Mouse (Mus musculus): ENCODE results near the gene Ubash3b. TPM values are rescaled to one million over a fixed set of nuclear protein-coding genes. Genes with fewer than 3 reads are reported as not detected.

The Ubash3b gene
- total RNA-seq, 1 experiment = 2.8 TPM

GRCm38 (mm10) chr9:41124305-41124704, 37.2 kb downstream of the Ubash3b start:
- no peak for DNase-seq (ENCODE audit: low read depth, low spot score)
- H3K9ac ChIP-seq (ENCODE audit: insufficient read depth, low read depth, low read length, poor library complexity, severe bottlenecking) = no peak overlapping the region
- H3K27ac ChIP-seq (ENCODE audit: insufficient read depth, low read depth, low read length, poor library complexity, severe bottlenecking) = no peak overlapping the region
- H3K36me3 ChIP-seq (ENCODE audit: control insufficient read depth, insufficient read depth, low read length, poor library complexity, severe bottlenecking) = no peaks in the 10 kb centered on the region
- in situ Hi-C loops (cut with MboI; ENCODE audit: low sequenced_read_pairs in 2 of 2, unreplicated experiment in 2 of 2) = no loop called here
- H3K4me1 ChIP-seq (ENCODE audit: control insufficient read depth in 2 of 2, insufficient read depth in 2 of 2, low read length in 2 of 2, poor library complexity in 1 of 2) = no peaks in the 10 kb centered on the region
- no peaks in the 10 kb centered on the region for H3K9me3 ChIP-seq (ENCODE audit: control insufficient read depth, insufficient read depth, low read depth, low read length)
- no peak overlapping the region for H3K4me3 ChIP-seq (ENCODE audit: insufficient read depth in 1 of 2, low read depth in 1 of 2, low read length in 2 of 2, poor library complexity in 1 of 2, severe bottlenecking in 1 of 2)
- TF ChIP-seq ZC3H11A (IDR thresholded peaks at IDR 0.05; ENCODE audit: borderline replicate concordance, low read depth, low read length) (no peak), CHD2 (IDR thresholded peaks at IDR 0.05; ENCODE audit: low read depth, low read length) (no peak), MAFK (IDR thresholded peaks at IDR 0.05; ENCODE audit: insufficient read depth, low read depth, low read length) (no peak), HCFC1 (IDR thresholded peaks at IDR 0.05; ENCODE audit: borderline replicate concordance, insufficient read depth, low read length) (no peak), ZNF384 (IDR thresholded peaks at IDR 0.05; ENCODE audit: low read depth, low read length) (no peak)

- Histone ChIP-seq H3K4me1 (ENCODE audit: control insufficient read depth in 2 of 2, insufficient read depth in 2 of 2, low read length in 2 of 2, poor library complexity in 1 of 2) (no peaks in the 10 kb centered on the region), H3K36me3 (ENCODE audit: control insufficient read depth, insufficient read depth, low read length, poor library complexity, severe bottlenecking) (no peaks in the 10 kb centered on the region), H3K9ac (ENCODE audit: insufficient read depth, low read depth, low read length, poor library complexity, severe bottlenecking) (no peak overlapping the region), H3K4me3 (ENCODE audit: insufficient read depth in 1 of 2, low read depth in 1 of 2, low read length in 2 of 2, poor library complexity in 1 of 2, severe bottlenecking in 1 of 2) (no peak overlapping the region), H3K27ac (ENCODE audit: insufficient read depth, low read depth, low read length, poor library complexity, severe bottlenecking) (no peak overlapping the region), H3K9me3 (ENCODE audit: control insufficient read depth, insufficient read depth, low read depth, low read length) (no peaks in the 10 kb centered on the region)
- no peak for DNase-seq (ENCODE audit: low read depth, low spot score)
- in situ Hi-C loops (cut with MboI; ENCODE audit: low sequenced_read_pairs in 2 of 2, unreplicated experiment in 2 of 2) = no loop called here
- no peak for TF ChIP-seq HCFC1 (IDR thresholded peaks at IDR 0.05; ENCODE audit: borderline replicate concordance, insufficient read depth, low read length)
- no peak for TF ChIP-seq ZC3H11A (IDR thresholded peaks at IDR 0.05; ENCODE audit: borderline replicate concordance, low read depth, low read length)
These were observed 38.9 kb downstream of the Ubash3b start for GRCm38 (mm10) chr9:41122390-41123110.

GRCm38 (mm10) chr9:41121701-41122354, 39.7 kb downstream of the Ubash3b start:
- no peak for DNase-seq (ENCODE audit: low read depth, low spot score)
- no peaks in the 10 kb centered on the region for H3K4me1 ChIP-seq (ENCODE audit: control insufficient read depth in 2 of 2, insufficient read depth in 2 of 2, low read length in 2 of 2, poor library complexity in 1 of 2)
- no peak overlapping the region for H3K27ac ChIP-seq (ENCODE audit: insufficient read depth, low read depth, low read length, poor library complexity, severe bottlenecking)
- H3K9me3 ChIP-seq (ENCODE audit: control insufficient read depth, insufficient read depth, low read depth, low read length) = no peaks in the 10 kb centered on the region
- in situ Hi-C loops (cut with MboI; ENCODE audit: low sequenced_read_pairs in 2 of 2, unreplicated experiment in 2 of 2) = no loop called here
- no peak overlapping the region for H3K4me3 ChIP-seq (ENCODE audit: insufficient read depth in 1 of 2, low read depth in 1 of 2, low read length in 2 of 2, poor library complexity in 1 of 2, severe bottlenecking in 1 of 2)
- no peaks in the 10 kb centered on the region for H3K36me3 ChIP-seq (ENCODE audit: control insufficient read depth, insufficient read depth, low read length, poor library complexity, severe bottlenecking)
- TF ChIP-seq CHD2 (IDR thresholded peaks at IDR 0.05; ENCODE audit: low read depth, low read length) (no peak), MAFK (IDR thresholded peaks at IDR 0.05; ENCODE audit: insufficient read depth, low read depth, low read length) (no peak), HCFC1 (IDR thresholded peaks at IDR 0.05; ENCODE audit: borderline replicate concordance, insufficient read depth, low read length) (no peak), ZC3H11A (IDR thresholded peaks at IDR 0.05; ENCODE audit: borderline replicate concordance, low read depth, low read length) (no peak), ZNF384 (IDR thresholded peaks at IDR 0.05; ENCODE audit: low read depth, low read length) (no peak)
- no peak overlapping the region for H3K9ac ChIP-seq (ENCODE audit: insufficient read depth, low read depth, low read length, poor library complexity, severe bottlenecking)

- no peak overlapping the region for H3K4me3 ChIP-seq (ENCODE audit: insufficient read depth in 1 of 2, low read depth in 1 of 2, low read length in 2 of 2, poor library complexity in 1 of 2, severe bottlenecking in 1 of 2)
- TF ChIP-seq MAFK (IDR thresholded peaks at IDR 0.05; ENCODE audit: insufficient read depth, low read depth, low read length) (no peak), CHD2 (IDR thresholded peaks at IDR 0.05; ENCODE audit: low read depth, low read length) (no peak), ZC3H11A (IDR thresholded peaks at IDR 0.05; ENCODE audit: borderline replicate concordance, low read depth, low read length) (no peak), HCFC1 (IDR thresholded peaks at IDR 0.05; ENCODE audit: borderline replicate concordance, insufficient read depth, low read length) (no peak), ZNF384 (IDR thresholded peaks at IDR 0.05; ENCODE audit: low read depth, low read length) (no peak)
- no peaks in the 10 kb centered on the region for H3K4me1 ChIP-seq (ENCODE audit: control insufficient read depth in 2 of 2, insufficient read depth in 2 of 2, low read length in 2 of 2, poor library complexity in 1 of 2)
- H3K36me3 ChIP-seq (ENCODE audit: control insufficient read depth, insufficient read depth, low read length, poor library complexity, severe bottlenecking) = no peaks in the 10 kb centered on the region
- H3K9me3 ChIP-seq (ENCODE audit: control insufficient read depth, insufficient read depth, low read depth, low read length) = no peaks in the 10 kb centered on the region
- in situ Hi-C loops (cut with MboI; ENCODE audit: low sequenced_read_pairs in 2 of 2, unreplicated experiment in 2 of 2) = no loop called here
- H3K9ac ChIP-seq (ENCODE audit: insufficient read depth, low read depth, low read length, poor library complexity, severe bottlenecking) = no peak overlapping the region
- H3K27ac ChIP-seq (ENCODE audit: insufficient read depth, low read depth, low read length, poor library complexity, severe bottlenecking) = no peak overlapping the region
- no peak for DNase-seq (ENCODE audit: low read depth, low spot score)
These were observed 41.5 kb downstream of the Ubash3b start for GRCm38 (mm10) chr9:41119958-41120357.
